Mouse (Mus musculus): ENCODE measurements around the gene Zbtb20. TPM values are rescaled to one million over a fixed set of nuclear protein-coding genes. Genes with fewer than 3 reads are reported as not detected.

The Zbtb20 gene
- total RNA-seq, 1 experiment from 2014 or later = 20.8 TPM

DNA sequence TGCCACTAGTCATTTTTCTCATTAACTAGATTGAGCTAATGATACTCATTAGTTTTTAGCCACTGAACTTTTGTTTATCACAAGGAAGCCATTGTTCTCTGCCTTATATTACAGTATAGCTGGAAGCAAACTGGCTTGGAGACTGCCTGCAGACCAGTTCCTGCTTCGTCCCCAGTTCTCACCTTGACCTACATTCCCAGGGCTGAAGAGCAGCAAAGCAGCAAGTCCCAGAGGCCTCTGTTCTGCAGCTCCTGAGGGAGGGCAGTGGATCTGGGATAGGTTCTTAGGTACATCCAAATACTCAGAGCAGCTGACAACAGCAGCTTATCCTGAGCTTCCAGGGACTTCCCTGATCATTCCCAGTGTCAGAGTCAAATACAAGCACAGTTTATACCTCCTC lies 652.6 kb downstream of the Zbtb20 start:
- ATAC-seq (replicated peaks; ENCODE audit: low read depth, poor library complexity, severe bottlenecking) = no peak

DNA sequence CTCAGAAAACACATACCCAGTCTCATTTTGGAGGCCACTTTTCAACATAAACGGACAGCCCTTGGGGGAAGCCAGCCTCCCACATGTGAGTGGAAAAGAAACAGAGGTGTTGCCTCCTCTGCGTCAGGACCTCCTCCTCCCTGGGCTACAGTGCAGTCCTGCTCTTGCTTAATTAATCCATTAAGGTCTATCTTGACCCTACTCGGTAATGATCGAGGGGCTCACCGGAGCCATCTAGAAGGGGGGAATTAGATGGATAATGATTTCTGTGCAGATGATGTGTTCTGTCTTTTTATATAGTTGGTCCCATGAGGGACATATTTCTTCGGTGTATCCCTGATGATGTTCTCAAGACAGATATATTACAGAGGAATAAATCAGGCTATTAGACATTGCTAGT lies 655.6 kb downstream of the Zbtb20 start:
- ATAC-seq (replicated peaks; ENCODE audit: low read depth, poor library complexity, severe bottlenecking) = no peak

DNA sequence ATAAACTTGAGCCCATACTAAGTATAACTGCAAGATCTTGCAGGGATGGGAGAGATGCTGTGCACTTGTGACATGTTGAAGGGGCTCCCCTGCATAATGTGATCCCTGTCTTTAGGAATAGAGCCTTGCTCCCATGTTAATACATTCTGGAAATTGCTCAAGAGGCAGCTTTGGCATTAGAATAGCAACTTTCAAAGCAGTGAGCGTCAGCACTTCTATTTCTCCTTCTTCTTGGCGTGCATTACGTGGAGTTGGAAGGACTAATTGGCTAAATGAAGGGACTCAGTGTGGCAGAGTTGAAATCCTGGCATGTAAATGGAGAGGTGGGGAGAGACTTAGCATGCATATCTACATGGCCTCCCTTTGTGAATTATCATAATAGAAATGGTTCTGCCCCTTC lies 658.4 kb downstream of the Zbtb20 start:
- no peak for ATAC-seq (replicated peaks; ENCODE audit: low read depth, poor library complexity, severe bottlenecking)

DNA sequence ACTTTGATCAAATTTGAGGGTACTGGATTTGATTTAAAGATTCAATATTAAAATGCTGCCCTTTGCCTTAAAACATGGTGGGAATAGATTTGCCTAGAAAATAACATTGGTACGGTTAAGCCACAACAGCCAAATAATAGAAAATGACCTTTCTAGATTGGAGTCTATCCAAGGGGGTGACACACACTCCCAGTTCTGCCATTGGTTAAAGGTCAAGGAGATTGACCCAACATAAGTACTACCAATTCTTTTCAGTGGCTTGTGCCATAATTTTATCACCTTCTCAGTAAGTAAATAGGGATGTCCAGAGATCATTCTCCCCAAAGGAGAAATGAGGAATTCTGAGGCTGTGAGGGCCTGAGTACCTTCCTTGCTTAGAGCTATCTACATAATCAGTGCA lies 660.2 kb downstream of the Zbtb20 start:
- no peak for ATAC-seq (replicated peaks; ENCODE audit: low read depth, poor library complexity, severe bottlenecking)

DNA sequence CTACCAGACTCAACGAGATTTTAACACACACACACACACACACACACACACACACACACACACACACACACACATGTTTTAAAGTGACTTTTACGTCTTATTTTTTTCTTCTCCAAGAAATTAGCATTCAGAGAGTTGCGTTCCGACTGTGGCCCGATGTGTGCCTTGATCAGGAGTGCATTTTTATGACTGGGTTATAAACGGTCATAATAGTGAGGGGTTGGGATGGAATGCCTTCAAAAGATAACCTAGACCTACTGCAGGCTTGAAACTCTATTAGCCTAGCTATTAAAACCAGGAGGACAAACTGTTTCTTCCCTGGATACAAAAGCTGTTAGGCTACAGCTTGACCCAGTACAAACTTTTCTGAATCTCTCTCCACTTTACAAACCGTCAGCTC lies 661.5 kb downstream of the Zbtb20 start:
- no peak for ATAC-seq (replicated peaks; ENCODE audit: low read depth, poor library complexity, severe bottlenecking)

DNA sequence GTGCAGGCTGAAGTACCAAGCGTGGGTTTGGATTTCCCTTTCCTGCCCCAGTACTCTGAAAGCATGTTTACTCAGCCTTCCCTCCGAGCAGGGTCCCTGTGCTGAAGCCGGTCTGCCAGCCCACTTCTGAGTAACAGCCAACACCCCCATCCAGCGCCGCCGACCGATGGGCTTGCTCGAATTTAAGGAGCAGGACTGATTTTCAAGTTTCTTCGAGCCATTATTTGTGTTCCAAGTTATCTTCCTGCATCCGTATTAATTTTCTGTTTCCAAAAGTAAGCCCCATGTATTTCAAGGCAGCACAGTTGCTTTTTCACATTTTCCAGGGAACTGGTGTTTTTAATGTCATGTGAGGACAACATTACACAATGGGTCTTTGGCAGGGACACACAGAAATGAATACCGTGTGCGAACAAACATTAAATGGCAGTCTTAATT lies 664.0 kb downstream of the Zbtb20 start:
- ATAC-seq (replicated peaks; ENCODE audit: low read depth, poor library complexity, severe bottlenecking) = no peak

DNA sequence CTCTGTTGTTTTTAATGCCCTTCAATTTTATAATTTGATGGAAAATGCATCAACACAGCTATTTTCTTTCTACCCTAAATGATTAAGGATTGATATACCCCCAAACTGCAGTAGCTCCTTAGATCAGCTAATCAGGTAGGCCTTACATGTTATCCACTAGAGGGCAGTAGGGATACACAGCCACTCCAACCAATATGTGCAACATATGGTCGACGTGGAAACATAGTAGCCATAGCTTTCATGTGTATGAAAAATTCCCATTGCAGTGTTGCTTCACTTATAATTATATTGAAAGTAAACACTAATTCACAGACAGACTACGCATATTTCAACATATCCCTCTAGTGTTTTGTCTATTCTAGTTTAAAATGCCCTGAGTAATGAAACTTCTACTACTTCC lies 664.4 kb downstream of the Zbtb20 start:
- ATAC-seq (replicated peaks; ENCODE audit: low read depth, poor library complexity, severe bottlenecking) = peak; percentile 95

DNA sequence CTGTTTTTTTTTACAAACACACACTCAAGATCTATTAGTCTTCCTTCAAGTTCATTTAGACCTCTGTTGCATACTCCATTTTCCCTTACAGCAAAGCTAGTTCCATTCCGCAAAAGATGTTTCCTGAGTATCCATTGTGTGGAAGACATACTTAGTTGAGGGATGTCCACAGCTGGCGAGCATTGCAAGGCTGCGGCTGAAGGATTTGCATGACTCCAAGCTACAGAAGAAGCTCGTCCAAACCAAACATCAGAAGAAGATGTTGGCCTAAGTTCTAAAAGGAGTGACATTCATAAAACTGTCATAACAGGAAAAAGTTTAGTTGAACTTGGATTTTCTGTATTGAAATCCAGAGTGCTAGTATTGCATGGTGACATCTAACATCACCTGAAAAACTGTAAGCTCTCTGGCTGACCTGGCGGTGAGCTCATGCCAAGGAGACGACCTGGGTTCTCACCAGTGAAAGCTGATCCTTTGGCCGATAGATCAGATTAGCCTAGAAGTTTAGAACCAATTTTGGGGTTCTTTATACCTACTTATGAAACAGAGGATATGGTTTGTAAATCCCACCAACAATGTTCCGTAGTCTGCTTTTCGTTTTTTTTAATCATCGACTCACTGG lies 665.0 kb downstream of the Zbtb20 start:
- no peak for ATAC-seq (replicated peaks; ENCODE audit: low read depth, poor library complexity, severe bottlenecking)

DNA sequence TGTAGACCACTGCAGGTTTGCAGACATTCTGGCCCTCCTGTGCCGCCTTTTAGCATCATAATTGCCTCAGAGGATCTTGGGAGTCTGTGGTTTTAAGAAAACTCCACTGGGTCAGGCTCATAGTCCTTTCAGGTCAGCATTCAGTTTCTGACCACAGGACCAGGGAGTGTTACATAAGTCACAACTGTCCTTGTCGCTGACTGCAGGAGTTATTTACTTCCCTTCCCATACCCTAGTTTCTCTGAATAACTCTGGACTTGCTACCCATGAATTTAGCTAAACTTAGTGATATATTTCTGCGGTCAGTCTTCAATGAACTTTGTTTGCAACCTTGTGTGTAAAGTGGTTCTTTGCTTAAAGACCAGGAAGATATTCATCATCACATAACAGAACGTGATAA lies 669.6 kb downstream of the Zbtb20 start:
- ATAC-seq (replicated peaks; ENCODE audit: low read depth, poor library complexity, severe bottlenecking) = 0 out of 2 replicates have a peak, but pooled peaks have one; percentile 25

DNA sequence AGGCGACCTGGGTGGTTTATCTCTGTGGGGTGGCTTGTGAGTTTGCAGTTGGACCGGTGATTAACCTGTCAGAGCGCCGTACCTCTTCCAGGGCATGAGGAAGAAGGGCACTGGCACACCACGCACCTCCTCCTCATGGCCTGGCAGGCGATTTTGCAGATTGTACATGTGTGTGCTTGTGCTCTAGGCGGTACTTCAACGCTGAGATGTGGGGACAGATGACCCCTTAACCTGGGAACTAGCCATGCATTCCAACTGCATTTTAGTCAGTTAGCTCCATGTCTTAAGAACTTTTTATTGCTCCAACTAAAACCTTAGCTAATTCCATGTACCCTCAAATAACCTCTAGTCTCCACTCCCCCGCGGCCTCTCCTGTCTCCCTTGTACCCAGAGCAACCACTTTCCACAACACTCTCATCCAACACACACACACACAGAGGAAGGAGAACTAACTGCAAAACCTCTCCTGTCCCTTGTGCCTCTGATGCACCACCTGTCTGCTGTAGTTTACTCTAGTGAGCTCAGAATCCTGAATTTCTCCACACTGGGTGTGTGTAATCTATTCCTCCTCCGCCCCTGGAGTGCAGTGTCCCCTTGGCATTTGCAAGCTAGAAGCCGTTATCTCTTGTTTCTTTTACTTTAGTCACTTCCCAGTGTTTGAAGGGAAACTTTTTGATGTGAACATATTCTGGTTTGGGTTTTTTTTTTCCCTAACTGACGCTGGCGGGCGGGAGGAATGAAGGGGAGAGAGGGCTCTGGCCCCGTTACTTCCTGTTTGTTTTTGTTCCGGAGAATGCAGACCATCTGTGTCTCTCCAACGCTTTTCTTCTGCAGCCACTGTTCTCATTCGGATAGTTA lies 671.9 kb downstream of the Zbtb20 start:
- 0 out of 2 replicates have a peak, but pooled peaks have one; percentile 25 for ATAC-seq (replicated peaks; ENCODE audit: low read depth, poor library complexity, severe bottlenecking)

DNA sequence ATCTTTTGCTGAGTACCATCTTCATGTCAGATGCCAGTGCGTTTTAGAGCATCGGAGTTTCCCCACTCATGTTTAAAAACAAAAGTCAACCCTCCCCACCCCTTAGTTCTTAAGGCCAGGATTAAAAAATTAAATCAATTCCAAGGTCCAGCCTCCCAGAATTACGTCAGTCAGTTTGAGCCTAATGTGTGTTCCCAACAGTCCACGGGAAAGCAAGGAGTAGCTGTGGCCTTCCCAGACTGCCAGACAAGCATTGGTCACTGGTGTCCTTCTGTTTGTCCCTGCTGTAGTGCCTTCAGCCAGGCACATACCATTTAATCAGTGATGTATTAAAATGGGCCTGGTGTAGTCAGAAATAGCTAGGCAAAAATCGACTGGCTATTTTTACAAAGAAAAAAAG lies 673.1 kb downstream of the Zbtb20 start:
- ATAC-seq (replicated peaks; ENCODE audit: low read depth, poor library complexity, severe bottlenecking) = no peak

DNA sequence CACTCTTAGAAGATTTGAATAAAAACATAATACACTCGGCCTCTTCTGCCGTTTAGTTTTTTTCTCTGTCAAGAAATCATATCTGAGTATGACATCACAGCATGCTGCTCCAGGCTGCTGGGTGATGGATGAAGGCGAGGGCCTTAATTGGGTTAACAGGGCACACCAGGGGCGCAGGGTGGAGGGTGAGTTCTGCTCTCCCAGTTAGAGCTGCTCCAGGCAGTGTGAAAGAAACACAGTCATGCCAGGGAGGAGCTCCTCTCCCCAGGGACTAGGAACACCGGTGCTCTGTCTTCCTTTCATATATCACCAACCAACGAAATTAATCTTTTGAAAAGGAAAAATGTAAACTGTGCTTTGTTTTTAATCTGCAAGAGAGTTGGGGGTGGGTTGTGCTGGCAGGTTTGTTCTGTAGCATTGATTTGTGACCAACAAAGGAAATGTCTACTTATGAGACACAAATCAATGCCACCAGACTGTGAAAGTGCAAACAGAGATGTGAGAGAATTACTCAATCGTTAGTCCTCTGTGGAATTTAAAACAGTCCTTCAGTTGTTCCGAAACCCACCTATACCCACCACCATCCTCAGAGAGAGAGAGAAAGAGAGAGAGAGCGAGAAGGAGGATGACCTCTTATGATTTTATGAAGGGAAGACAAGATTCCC lies 673.9 kb downstream of the Zbtb20 start:
- no peak for ATAC-seq (replicated peaks; ENCODE audit: low read depth, poor library complexity, severe bottlenecking)

DNA sequence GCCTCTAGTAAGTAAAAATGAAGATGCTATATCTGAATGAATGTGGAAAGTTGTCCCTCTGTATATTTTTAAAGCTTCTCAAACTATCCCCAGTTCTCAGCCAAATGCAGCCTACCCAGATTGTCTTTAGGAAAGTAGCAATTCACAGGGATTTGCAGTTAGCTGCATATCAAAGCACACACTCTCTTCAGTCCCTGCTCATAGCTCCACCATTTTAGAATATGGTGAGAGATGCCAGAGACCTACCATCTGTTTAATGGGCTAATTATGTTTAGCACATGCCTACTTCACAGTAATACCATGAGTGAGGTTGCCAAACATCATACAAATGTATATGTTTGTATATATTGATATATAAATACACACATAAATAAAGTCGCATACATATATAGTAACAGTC lies 676.8 kb downstream of the Zbtb20 start:
- ATAC-seq (replicated peaks; ENCODE audit: low read depth, poor library complexity, severe bottlenecking) = no peak

DNA sequence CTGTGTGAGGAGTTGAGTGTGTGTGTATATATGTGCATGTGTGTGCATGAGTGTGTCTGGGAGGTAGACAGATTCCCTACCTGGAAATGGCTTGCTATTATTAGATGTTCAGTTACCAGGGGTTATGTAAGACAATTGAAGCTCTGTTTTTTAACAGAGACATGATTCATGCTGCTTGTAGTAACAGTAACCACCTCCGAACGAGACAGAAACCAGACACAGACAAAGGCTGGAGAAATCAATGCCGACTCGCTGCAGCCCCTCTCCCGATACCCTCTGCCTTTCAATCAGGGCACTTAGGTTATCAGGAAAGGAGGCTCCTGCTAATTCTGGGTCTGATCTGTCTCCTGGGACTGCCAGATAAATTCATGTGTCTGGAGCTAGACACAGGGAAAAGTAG lies 681.7 kb downstream of the Zbtb20 start:
- ATAC-seq (replicated peaks; ENCODE audit: low read depth, poor library complexity, severe bottlenecking) = no peak

DNA sequence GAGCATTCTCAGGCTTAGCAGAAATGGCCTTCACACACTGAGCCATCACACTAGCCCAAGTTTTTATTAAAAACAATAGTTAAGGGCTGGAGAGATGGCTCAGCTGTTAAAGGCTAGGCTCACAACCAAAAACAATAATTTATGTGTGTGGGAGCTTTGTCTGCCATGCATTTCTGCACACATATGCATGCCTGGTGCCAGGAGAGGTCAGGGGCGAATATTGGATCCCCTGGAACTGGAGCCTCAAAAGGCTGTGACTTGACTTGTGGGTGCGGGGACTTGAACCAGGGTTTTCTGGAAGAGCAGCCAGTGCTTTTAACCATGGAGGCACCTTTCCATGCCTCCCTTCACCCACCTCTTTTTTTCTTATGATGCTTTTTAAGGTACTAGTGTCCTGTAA lies 685.6 kb downstream of the Zbtb20 start:
- ATAC-seq (replicated peaks; ENCODE audit: low read depth, poor library complexity, severe bottlenecking) = no peak

DNA sequence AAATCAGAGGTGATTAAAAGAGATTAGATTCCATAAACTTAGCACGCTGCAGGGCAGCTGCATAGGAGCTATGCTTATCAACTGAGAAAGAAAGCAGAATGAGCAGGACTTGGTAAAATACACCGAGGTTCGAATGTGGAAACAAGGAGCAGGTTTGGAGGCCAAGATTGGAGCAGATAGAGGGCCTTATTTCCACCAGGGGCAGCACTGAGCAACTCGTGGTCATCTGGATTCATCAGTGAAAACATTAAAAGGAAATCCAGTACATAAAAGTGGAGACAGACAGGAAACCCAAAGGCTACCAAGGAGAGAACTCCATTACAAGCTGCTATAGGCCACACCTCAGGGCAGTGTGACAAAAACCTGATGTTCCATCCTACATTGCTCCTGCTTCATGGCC lies 686.3 kb downstream of the Zbtb20 start:
- peak; percentile 54 for ATAC-seq (replicated peaks; ENCODE audit: low read depth, poor library complexity, severe bottlenecking)

DNA sequence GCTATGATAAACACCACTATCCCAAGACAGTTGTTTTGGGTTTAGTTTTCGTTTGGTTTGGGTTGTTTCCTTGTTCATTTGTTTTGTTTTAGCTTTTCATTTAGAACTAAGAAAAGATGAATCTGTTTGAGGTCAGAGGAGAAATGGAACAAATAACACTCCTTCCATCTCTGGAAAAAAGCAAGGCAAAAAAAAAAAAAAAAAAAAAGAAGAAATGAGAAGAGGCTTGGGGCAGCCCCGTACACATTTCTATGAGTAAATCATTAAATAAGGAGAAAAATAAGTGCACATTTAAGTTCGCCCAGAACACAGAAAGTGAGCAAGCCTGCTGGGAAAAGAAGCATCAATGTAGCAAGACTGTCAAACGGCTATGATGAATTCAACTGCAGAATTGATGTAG lies 690.2 kb downstream of the Zbtb20 start:
- ATAC-seq (replicated peaks; ENCODE audit: low read depth, poor library complexity, severe bottlenecking) = no peak

DNA sequence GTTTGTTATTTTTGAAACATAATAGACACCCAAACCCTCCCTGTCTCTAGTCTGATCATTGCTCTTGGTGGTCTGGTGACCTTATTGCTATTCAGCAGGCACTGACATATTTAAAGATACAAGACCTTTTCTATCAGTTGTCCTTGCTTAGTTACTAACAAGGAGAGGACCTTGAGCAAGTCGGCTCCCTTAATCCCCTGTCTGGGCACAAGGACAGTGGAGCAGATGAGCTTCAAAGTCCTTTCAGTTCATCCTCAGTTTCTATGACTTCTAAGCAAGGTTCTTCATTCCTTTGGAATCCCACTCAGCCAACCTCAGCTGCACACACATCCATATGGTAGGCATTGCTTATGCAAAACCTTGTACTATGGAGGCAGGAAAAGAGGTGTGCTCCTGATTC lies 690.8 kb downstream of the Zbtb20 start:
- no peak for ATAC-seq (replicated peaks; ENCODE audit: low read depth, poor library complexity, severe bottlenecking)

DNA sequence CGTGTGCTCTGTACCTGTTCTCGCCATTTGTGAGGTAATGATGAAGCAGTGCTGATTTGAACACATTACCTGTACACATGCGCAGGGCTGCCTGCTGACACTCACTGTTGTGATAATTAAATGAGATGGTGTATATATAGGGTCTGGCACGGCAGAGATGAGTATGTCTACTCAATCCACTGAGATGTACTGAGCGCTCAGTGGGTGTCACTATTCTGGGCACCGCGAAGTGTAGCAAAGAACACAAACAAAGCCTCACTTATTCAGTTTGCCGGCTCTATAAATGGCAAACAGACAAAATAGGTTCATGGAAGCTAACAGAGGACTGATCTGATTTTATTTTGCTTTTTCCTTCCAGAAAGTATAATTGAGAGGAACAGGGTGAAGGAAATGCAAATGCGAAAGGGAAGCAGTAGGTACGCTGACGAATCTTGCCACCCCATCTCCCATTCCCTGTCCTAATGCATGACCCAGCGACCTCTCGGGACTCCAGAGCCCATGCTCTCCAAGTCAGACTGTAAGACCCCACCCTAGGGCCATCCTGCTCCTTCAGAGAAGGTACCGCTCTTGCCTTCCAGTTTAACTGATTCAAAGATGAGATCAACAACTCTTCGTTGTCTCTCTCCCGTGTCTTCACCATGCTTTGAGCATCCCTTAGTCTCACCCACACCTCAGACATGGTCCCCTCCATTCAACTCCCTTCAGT lies 695.8 kb downstream of the Zbtb20 start:
- ATAC-seq (replicated peaks; ENCODE audit: low read depth, poor library complexity, severe bottlenecking) = no peak

DNA sequence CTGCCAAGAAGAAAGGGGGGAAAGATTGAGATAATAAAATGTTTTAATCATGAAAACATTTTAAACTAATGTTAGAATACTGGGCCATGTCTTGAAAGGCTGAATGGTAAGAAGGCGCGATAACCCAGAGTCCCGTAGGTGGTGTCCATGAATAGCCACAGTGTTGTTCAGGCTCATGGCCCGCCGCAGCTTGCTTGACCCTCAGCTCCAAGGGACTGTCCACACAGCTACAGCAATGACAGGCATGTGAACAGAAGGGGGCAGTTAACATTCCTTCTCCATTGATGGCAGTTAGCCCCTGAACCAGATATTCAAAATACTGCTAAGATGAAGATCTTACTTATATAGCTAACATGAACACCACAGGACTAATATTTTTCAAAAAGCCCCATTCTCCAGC lies 696.5 kb downstream of the Zbtb20 start:
- no peak for ATAC-seq (replicated peaks; ENCODE audit: low read depth, poor library complexity, severe bottlenecking)

DNA sequence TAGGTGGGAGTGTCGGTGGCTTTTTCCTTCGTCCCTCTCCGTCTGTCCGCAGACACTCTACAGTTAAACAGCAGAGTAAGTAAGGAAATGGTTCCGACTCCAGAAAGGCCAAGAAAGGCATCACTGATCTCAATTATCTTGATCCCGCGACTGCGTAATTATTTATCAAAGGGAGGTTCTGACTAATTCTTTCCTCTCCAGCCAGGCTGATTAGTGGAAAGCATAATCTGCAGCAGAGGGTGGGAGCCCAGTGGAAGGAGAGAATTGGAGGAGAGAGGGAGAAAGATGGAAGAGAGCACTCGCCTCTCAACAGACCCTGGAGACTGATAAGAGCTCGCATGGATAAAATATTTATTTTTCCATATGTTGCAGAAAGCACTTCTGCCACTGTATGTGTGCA lies 697.1 kb downstream of the Zbtb20 start:
- no peak for ATAC-seq (replicated peaks; ENCODE audit: low read depth, poor library complexity, severe bottlenecking)

All from common myeloid progenitor, adult 5-6 weeks (primary cell).